Mouse (Mus musculus): ENCODE results near the gene Ncstn.

Gene Ncstn

GRCm38 (mm10) chr1:172082101-172082898, at the start of gene Ncstn, which contains the start of gene Copa:
TSS of gene Ncstn (minus strand) at chr1:172082795.
TSS of gene Copa (plus strand) at chr1:172082529.
- DNase-seq, result peak; percentile 94 to 96

DNA sequence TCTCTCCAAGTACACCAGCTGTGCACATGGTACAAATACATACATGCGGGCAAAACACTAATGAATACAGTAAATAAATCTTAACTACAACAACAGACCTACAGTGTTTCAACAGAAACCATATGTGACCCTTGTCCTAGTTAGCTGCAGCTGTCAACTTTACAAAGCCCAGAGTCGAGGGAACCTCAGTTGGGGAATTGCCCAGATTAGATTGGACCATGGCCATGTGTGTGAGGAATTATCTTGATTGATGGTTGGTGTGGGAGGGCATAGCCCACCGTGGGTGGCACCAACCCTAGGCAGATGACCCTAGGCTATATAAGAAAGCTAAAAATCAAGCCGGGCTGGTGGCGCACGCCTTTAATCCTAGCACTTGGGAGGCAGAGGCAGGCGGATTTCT, 49.7 kb upstream of the Ncstn start:
- DNase-seq, result peak in 1 of 2 experiments; percentile 24

DNA sequence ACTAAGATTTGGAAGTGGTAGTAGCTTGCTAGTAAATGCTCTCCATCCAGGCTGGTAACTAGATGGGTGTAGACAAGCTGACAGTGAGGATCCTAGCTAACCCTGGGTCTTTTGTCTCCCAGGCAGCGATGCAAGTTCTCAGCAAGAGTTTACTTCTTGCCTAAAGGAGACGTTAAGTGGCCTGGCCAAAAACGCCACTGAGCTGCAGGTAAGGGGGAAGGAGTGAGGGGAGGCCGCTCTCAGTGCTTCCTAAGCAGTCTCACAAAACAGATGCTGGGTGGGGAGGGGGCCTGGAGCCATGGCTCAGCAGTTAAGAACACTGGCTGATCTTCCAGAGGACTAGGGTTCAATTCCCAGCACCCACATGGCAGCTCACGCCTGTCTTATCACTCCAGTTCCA, 47.2 kb upstream of the Ncstn start:
- no peak for DNase-seq

- DNase-seq, result peak; percentile 32 to 47
These were observed 46.5 kb upstream of the Ncstn start for GRCm38 (mm10) chr1:172129108-172129507.

- DNase-seq, result no peak
These were observed 46.0 kb upstream of the Ncstn start for GRCm38 (mm10) chr1:172128563-172128962.

DNA sequence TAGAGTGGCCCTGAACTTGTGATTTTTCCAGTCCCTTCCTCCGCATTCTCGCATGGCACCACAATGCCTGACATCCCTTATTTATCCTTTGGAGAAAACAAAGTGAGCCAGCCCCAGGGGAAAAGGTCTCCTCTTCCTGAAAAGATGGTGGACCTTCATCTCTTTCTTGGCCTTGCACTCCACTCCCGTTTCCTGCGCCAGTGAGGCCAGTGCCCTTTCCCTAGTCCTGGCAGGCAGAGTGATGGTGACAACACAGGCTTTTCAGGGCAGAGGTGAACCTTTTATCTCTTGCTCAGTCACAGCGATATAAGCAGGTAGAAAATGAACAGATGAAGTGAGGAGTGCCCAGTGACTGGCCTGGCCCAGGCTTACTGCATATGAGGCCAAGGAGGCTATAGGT, 44.9 kb upstream of the Ncstn start:
- DNase-seq, result peak; percentile 20 to 25

DNA sequence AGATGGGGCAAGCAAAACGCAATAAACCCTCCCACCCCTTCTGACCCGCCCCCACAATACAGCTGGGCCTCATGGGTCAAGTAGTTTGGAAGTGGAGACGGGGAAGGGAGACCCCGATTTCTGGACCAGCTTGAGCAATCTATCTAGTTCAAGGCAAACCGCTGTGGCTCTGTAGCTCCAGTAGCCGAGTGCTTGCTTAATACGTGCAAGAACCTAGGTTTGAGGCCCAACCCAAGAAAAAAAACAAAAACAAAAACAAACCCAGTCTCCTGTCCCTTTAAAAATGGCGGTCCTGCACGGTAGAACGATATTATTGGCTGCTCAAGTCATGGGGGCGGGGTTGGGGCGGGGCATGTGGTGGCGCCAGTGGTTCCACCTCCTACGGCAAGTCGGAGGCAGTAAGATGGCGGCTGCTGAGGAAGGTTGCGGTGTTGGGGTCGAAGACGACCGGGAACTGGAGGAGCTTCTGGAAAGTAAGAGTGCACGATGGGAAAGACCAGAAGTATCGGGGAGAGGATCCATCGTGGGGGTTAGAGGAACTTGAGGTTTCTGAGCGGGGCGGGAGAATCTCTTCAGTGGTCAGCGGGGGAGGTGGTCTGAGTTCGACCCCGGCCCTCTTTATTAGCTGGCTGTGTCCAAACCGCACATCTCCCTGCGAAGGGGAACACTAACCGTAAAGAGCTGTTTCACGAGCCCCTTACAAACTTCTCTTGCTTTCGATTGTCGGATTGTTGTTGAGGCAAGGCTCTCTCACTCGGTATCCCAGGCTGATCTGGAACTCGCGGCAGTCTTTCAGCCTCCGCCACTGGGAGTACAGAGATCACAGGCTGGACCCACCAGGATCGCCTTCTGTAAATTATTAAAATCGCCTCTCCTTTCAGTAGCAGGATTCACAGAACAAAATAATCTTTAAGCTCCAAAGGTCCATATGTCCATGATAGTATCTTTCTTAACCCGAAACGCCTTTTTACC, 44.1 kb upstream of the Ncstn start, which contains the start of gene Pex19:
Pex19 (plus strand) TSS at position 380 of the 972 bp plus-strand sequence.
- DNase-seq, result peak; percentile 88 to 90

- DNase-seq, result no peak
These were observed 42.0 kb upstream of the Ncstn start for GRCm38 (mm10) chr1:172124572-172124971.

- no peak for DNase-seq
These were observed 40.1 kb upstream of the Ncstn start for GRCm38 (mm10) chr1:172122671-172123070.

DNA sequence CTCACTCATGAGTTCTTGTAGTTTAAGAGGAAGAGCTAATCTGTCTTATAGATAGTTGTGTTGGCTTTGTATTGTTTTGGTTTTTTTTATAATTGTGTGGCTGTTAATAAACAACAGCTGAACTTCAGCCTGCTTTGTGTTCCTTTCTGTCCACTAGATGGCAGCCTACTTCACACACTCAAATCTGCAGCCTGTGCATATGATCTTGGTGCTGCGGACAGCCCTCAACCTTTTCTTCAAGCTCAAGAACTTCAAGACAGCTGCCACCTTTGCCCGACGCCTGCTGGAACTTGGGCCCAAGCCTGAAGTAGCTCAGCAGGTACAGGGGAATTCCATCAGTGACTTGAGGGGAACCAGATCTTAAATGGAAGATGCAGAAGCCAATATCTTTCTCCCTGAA, 37.1 kb upstream of the Ncstn start:
- DNase-seq, result peak; percentile 50 to 69

- no peak for DNase-seq
These were observed 36.5 kb upstream of the Ncstn start for GRCm38 (mm10) chr1:172119100-172119499.

GRCm38 (mm10) chr1:172116948-172117347, 34.4 kb upstream of the Ncstn start:
- DNase-seq, result no peak

DNA sequence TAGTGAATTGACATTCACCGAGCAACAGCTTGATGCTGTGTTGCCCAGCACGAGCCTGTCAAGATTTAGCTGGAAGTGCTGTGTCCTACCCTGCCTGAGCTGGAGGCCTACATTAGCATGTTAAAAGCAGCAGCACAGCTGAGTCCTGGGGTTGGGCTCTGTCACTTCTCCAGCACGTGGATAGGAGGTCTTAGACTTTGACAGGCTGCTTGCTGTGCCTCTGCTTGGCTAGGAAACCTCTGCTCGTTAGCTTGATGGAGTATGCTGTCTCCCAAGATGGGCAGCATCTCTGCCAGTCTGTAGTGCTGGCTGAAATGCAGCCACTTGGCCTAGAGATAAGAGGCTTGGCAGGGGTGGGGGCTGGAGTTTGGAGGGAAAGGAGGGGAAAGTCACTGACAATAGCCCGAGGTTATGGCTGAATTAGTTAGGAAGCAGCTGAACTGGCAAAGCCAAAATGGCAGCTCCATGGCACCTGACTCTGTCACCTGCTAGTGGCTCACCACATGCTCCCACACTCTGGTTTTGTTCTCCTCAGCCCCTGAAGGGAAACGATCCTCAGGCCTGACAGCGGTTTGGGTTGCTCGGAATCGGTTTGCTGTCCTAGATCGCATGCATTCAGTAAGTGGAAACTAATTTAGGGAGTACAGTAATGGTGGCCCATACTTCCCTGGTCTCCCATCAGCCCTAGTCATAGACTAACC, 25.3 kb upstream of the Ncstn start:
- peak; percentile 56 to 70 for DNase-seq

GRCm38 (mm10) chr1:172105101-172105500, 22.5 kb upstream of the Ncstn start:
- DNase-seq, result no peak

GRCm38 (mm10) chr1:172103619-172104018, 21.0 kb upstream of the Ncstn start:
- no peak for DNase-seq

DNA sequence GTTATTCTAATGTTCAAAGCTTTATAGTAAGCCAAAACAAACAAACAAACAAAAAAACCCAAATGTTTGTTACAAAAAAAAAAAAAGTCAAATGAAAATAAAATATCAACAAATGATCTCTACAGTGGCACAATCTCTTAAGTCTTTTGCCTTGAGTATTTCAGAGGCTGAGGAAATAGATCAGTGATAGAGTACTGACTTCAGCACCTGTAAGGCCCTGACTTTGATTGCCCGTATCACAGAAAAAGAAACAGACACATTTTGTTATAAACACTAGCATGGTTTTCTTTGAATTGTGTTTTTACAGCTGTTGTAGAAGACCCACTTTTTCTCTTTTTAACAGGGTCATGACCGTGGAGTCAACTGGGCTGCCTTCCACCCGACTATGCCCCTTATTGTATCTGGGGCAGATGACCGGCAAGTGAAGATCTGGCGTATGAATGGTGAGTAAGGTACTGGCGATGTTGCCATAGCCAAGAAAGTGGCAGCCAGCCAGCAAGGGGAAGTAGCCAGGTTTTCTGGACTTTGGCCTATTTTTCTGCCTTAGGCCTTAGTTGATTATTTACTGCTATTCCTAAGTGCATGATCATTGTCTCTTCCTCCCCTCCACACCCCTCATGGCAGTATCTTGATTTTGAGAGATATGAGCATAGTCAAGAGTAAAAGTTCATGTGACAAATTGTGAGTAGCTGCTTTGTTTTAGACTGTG, 16.9 kb upstream of the Ncstn start:
- peak; percentile 65 to 73 for DNase-seq

DNA sequence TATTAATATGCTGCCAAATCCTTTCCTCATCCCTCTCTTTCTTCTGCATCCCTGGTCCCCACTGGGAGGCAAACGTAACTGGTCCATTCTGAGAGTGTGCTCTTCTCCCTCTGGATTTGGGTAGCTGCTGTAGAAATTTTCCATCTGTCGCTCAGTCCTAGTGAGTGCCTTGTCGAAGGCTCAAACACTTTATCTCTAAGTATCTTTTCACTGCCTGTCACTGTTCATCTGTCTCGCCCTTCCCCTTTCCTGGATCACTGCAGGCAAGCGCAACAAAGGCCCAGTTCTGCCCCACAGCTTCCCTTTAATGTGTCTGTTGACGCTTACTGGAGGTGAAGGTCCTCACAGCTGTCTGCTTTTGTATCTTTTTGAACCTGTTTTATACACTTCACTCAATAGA, 12.6 kb upstream of the Ncstn start:
- no peak for DNase-seq

DNA sequence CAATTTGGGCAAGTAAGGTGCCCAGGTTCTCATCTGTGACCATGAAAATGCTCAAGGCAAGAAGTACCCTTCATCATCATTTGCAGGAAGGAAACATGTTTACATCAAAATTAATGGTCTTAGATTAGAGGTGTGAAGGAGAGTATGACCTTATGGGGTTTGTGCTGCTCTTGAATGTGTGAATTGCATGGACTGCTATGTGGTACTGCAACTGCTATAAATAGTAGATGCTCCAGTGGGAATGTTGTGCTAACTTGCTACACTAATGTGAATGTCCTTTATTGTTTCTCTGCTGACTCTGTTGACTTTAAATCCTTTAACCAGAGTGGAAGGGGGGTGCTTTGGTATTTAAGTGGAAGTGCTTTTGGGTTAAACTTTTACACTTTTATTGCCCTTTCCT, 11.7 kb upstream of the Ncstn start:
- no peak for DNase-seq

GRCm38 (mm10) chr1:172093522-172093921, 10.9 kb upstream of the Ncstn start:
- no peak for DNase-seq

GRCm38 (mm10) chr1:172082899-172083445, 377 bp upstream of the Ncstn start:
- no peak for DNase-seq

GRCm38 (mm10) chr1:172077981-172078380, 4.6 kb downstream of the Ncstn start:
- no peak for DNase-seq

GRCm38 (mm10) chr1:172072604-172073003, 10.0 kb downstream of the Ncstn start:
- no peak for DNase-seq
